In the genomic region with DNA sequence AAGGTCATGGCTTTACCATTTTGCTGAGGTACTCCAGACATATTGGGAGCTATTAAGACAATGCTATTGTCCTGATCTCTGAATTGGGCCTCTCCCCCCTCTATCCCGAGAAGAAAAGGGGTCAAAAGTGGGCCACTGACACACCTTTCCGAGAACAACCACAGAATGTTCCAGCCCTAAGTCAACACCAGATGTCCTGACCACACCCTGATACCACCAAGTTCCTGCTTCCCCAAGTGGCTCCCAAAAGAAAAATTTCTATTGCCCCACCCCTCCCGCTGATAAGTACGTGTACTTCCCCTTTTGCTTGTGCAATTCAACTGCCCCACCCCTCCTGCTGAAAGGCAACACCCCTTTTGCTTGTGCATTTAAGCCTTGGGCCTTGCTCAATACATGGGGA, we compare ENCODE assay signal across 19 mouse cellular contexts.
DNase-seq lines count a peak whose midpoint lies in the region; TF ChIP-seq lines count a peak whose summit lies in the region.
"Had no signal": no experiment of that assay in that cellular context is flagged by ENCODE, and none has a peak within 500 bp of the region (broad histone marks: within the 10 kb centered on the region; RNA-seq: fewer than 3 reads in every experiment).

No protein-coding gene starts in this region.

- TF ChIP-seq EP300 in ES-Bruce4 (IDR thresholded peaks at IDR 0.05; ENCODE audit: insufficient read depth, low read depth, low read length) (no peak), MEL (IDR thresholded peaks at IDR 0.05; ENCODE audit: low read depth in 1 of 2, low read length in 2 of 2) (no peak)

- H3K27me3 ChIP-seq in ES-Bruce4 (ENCODE audit: control insufficient read depth, insufficient read depth, low read length, poor library complexity, severe bottlenecking) (no peaks in the 10 kb centered on the region), MEL (ENCODE audit: control insufficient read depth in 1 of 2, insufficient read depth in 2 of 2, low read length in 2 of 2) (no peaks in the 10 kb centered on the region)
- H3K27me3 ChIP-seq: embryonic facial prominence, embryonic 12.5 days; embryonic facial prominence, embryonic 15.5 days; hindbrain, embryonic 12.5 days; hindbrain, embryonic 15.5 days had no signal

- H3K9ac ChIP-seq in ES-Bruce4 (ENCODE audit: low read depth, poor library complexity, severe bottlenecking): no peak overlapping the region
- H3K9ac ChIP-seq in MEL (ENCODE audit: control insufficient read depth, low read depth, low read length, poor library complexity, severe bottlenecking): no peak overlapping the region
- H3K9ac ChIP-seq: embryonic facial prominence, embryonic 12.5 days; embryonic facial prominence, embryonic 15.5 days; forebrain, postnatal 0 days; hindbrain, embryonic 12.5 days; hindbrain, embryonic 15.5 days had no signal

- TF ChIP-seq POLR2A in ES-Bruce4 (IDR thresholded peaks at IDR 0.05; ENCODE audit: insufficient read depth, low read length) (no peak), MEL (IDR thresholded peaks at IDR 0.05; ENCODE audit: control insufficient read depth in 1 of 2, insufficient read depth in 1 of 2, low read depth in 1 of 2, low read length in 2 of 2, poor library complexity in 1 of 2) (no peak)

- H3K79me2 ChIP-seq in MEL (ENCODE audit: control insufficient read depth, insufficient read depth, low read length, poor library complexity): no peaks in the 10 kb centered on the region

- TF ChIP-seq CTCF in ES-Bruce4 (IDR thresholded peaks at IDR 0.05; ENCODE audit: low read depth, low read length) (no peak), MEL (IDR thresholded peaks at IDR 0.05 in 2 of 3, conservative IDR thresholded peaks at IDR 0.05 in 1 of 3; ENCODE audit: control insufficient read depth in 1 of 3, insufficient read depth in 1 of 3, low read depth in 2 of 3, low read length in 3 of 3, poor library complexity in 1 of 3, severe bottlenecking in 1 of 3) (no peak)

- H3K4me1 ChIP-seq in ES-Bruce4 (ENCODE audit: control insufficient read depth, insufficient read depth, low read length): no peaks in the 10 kb centered on the region
- no peaks in the 10 kb centered on the region for H3K4me1 ChIP-seq in MEL (ENCODE audit: control insufficient read depth in 1 of 2, insufficient read depth in 2 of 2, low read length in 2 of 2)
- H3K4me1 ChIP-seq: embryonic facial prominence, embryonic 12.5 days; embryonic facial prominence, embryonic 15.5 days; hindbrain, embryonic 12.5 days; hindbrain, embryonic 15.5 days had no signal

- H3K4me3 ChIP-seq in ES-Bruce4 (ENCODE audit: low read depth, low read length) (no peak overlapping the region), MEL (ENCODE audit: control insufficient read depth in 1 of 2, insufficient read depth in 1 of 2, low read depth in 2 of 2, low read length in 2 of 2) (no peak overlapping the region)
- H3K4me3 ChIP-seq: embryonic facial prominence, embryonic 12.5 days; embryonic facial prominence, embryonic 15.5 days; hindbrain, embryonic 12.5 days; hindbrain, embryonic 15.5 days had no signal

- H3K27ac ChIP-seq in ES-Bruce4 (ENCODE audit: insufficient read depth, low read length) (peak overlapping the region; percentile 78), MEL (ENCODE audit: control insufficient read depth, low read depth, low read length) (no peak overlapping the region)
- H3K27ac ChIP-seq: embryonic facial prominence, embryonic 12.5 days; embryonic facial prominence, embryonic 15.5 days; hindbrain, embryonic 12.5 days; hindbrain, embryonic 15.5 days had no signal

- H3K9me3 ChIP-seq in ES-Bruce4 (replicated peaks; ENCODE audit: control insufficient read depth, insufficient read depth, low read length, poor library complexity, severe bottlenecking): peaks cover 7% of the 10 kb centered on the region; the same call in 1 of the 2 replicates
- H3K9me3 ChIP-seq in MEL (replicated peaks; ENCODE audit: insufficient read depth, low read length): no peaks in the 10 kb centered on the region
- H3K9me3 ChIP-seq: embryonic facial prominence, embryonic 12.5 days; embryonic facial prominence, embryonic 15.5 days; hindbrain, embryonic 12.5 days; hindbrain, embryonic 15.5 days had no signal

- no peak for TF ChIP-seq RAD21 in MEL (IDR thresholded peaks at IDR 0.05; ENCODE audit: low read depth, low read length)

- H3K36me3 ChIP-seq in ES-Bruce4 (ENCODE audit: control insufficient read depth, insufficient read depth, low read length, poor library complexity, severe bottlenecking): no peaks in the 10 kb centered on the region
- H3K36me3 ChIP-seq in MEL (ENCODE audit: control insufficient read depth in 1 of 2, insufficient read depth in 2 of 2, low read length in 2 of 2): no peaks in the 10 kb centered on the region
- H3K36me3 ChIP-seq: embryonic facial prominence, embryonic 12.5 days; embryonic facial prominence, embryonic 15.5 days; hindbrain, embryonic 12.5 days; hindbrain, embryonic 15.5 days had no signal

- DNase-seq in 3T3-L1 (ENCODE audit: low read depth, low spot score) (peak; percentile 2), MEL (ENCODE audit: low read depth, low spot score) (peak; percentile 30), ZHBTc4 (ENCODE audit: low read depth, low spot score) (peak; percentile 42)
- no peak for DNase-seq in cerebellum, adult 9-11 months
- no peak for DNase-seq in ovary, postnatal 14 days (ENCODE audit: low spot score)
- no peak for DNase-seq in frontal cortex, adult 2 months (ENCODE audit: extremely low spot score in 1 of 2, low spot score in 1 of 2)
- DNase-seq: adrenal gland, postnatal 10 days; adrenal gland, postnatal 36 days; cerebellum, adult 18-20 months; cerebellum, adult 9-10 months; cerebellum, postnatal 25 days; forebrain, postnatal 0 days; gastrocnemius, postnatal 25 days; kidney, adult 11 months had no signal

TF ChIP-seq in MEL, 35 proteins besides CTCF, POLR2A, EP300 and RAD21:
- TF ChIP-seq KAT2A (conservative IDR thresholded peaks at IDR 0.05; ENCODE audit: low read depth, low read length) (no peak), UBTF (IDR thresholded peaks at IDR 0.05; ENCODE audit: borderline replicate concordance, insufficient read depth, low read depth, low read length) (no peak), USF2 (IDR thresholded peaks at IDR 0.05; ENCODE audit: borderline replicate concordance in 1 of 2, insufficient read depth in 1 of 2, low read depth in 1 of 2, low read length in 2 of 2) (no peak), ZKSCAN1 (IDR thresholded peaks at IDR 0.05; ENCODE audit: low read depth, low read length) (no peak), CHD2 (IDR thresholded peaks at IDR 0.05; ENCODE audit: low read length) (no peak), MEF2A (IDR thresholded peaks at IDR 0.05; ENCODE audit: extremely low read depth, insufficient replicate concordance, low read depth, low read length, poor library complexity, severe bottlenecking) (no peak)

Comparison
In these comparisons a context has a peak if more than half of its experiments do, and no peak if none do; other contexts are left out.
1. DNase-seq: peak in 3T3-L1 (single experiment), MEL (single experiment) and ZHBTc4 (single experiment); none in cerebellum, adult 9-11 months (single experiment), ovary, postnatal 14 days (single experiment) and frontal cortex, adult 2 months (0 of 2).